Mouse (Mus musculus): ENCODE measurements around the gene Muc4. TPM values are rescaled to one million over a fixed set of nuclear protein-coding genes. Genes with fewer than 3 reads are reported as not detected.

The Muc4 gene
- polyA plus RNA-seq, 1 experiment from 2014 or later, result 0.28 TPM

DNA sequence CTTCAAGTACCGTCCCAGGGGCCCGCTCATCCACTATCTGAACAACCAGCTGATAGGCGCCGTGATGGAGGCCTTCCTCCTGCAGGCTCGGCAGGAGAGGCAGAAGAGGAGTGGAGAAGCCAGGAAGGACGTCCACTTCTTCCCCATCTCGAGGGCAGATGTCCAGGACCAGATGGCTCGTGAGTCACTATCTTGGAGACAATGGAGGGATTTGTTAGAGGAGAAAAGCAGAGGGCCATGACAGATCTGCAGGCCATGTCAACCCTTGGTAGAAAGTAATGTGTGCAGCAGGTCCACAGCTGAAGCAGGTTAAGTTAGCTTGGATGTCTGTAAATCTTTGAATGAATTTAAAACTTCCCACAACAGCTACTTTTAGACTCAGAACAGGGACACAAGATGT is 43.3 kb downstream of the Muc4 start:
- no peak overlapping the region for H3K4me3 ChIP-seq
- no peak overlapping the region for H3K9ac ChIP-seq
- H3K9me3 ChIP-seq, result no peaks in the 10 kb centered on the region
- ATAC-seq (ENCODE audit: insufficient number of reproducible peaks, insufficient read depth, low FRiP score, low TSS enrichment), result no peak
- H3K4me2 ChIP-seq (replicated peaks), result no peak overlapping the region
- H3K36me3 ChIP-seq, result no peaks in the 10 kb centered on the region
- WGBS, result 60% methylated on average over 8 of the region's 8 CpGs
- H3K27ac ChIP-seq, result no peak overlapping the region
- 0 out of 2 replicates have a peak, but pooled peaks cover 4% of the 10 kb centered on the region for H3K27me3 ChIP-seq
- no peaks in the 10 kb centered on the region for H3K4me1 ChIP-seq

DNA sequence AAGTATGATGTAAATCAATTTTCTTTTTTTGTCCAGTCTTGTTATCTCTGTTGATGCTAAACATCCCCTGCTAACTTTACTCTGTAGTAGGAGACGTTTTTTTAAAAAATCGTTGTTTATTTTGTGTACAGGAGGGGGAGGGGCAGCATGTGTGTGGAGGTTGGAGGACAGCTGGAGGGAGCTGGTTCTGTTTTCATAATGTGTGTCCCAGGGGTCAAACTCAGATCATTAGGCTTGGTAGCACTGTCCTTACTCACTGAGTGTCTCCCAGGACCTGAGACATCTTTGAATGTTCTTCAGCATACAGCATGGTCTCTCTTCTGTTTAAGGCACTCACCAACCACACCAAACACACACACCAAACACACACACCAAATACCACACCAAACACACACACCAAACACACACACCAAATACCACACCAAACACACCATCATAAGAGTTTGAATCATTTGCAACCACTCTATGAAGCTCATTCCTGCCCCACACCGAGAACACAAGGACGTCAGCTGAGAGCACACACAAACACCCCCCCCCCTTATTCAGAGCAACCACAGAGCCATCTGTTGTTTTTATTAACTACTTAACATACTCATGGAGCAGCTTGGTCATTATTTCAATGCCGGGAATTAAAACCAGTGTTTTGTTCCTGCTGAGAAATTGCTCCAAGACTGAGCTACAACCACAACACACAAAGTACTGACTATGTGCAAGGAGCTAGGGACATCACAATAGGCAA is 47.8 kb downstream of the Muc4 start:
- H3K27me3 ChIP-seq, result no peaks in the 10 kb centered on the region
- no peak for ATAC-seq (ENCODE audit: insufficient number of reproducible peaks, insufficient read depth, low FRiP score, low TSS enrichment)
- H3K4me2 ChIP-seq (replicated peaks), result no peak overlapping the region
- no peak overlapping the region for H3K4me3 ChIP-seq
- H3K9me3 ChIP-seq, result peaks cover 2% of the 10 kb centered on the region; the same call in 1 of the 2 replicates
- no peaks in the 10 kb centered on the region for H3K4me1 ChIP-seq
- no peaks in the 10 kb centered on the region for H3K36me3 ChIP-seq
- 55% methylated on average over 5 of the region's 5 CpGs for WGBS
- H3K27ac ChIP-seq, result no peak overlapping the region
- H3K9ac ChIP-seq, result no peak overlapping the region

DNA sequence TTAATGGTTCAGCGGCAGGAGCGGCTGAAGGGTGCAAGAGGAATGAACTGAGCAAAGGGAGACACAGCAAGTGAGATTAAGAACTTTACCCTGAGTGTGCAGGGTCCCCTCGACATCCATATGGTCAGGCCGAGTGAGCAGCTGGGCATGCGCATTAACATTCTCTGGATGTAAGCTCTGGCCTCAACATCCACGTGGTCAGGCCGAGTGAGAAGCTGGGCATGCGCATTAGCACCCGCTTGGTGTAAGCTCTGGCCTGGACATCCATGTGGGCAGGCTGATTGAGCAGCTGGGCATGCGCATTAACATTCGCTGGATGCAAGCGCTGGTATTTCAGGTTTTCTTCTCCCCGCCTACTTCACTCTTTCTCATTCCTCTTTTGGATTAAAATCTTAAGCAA is 49.2 kb downstream of the Muc4 start:
- Histone ChIP-seq H3K27me3 (no peaks in the 10 kb centered on the region), H3K4me2 (replicated peaks) (no peak overlapping the region), H3K9me3 (peaks cover 6% of the 10 kb centered on the region; the same call in 1 of the 2 replicates), H3K27ac (no peak overlapping the region), H3K4me3 (no peak overlapping the region), H3K4me1 (no peaks in the 10 kb centered on the region), H3K9ac (no peak overlapping the region), H3K36me3 (no peaks in the 10 kb centered on the region)
- no peak for ATAC-seq (ENCODE audit: insufficient number of reproducible peaks, insufficient read depth, low FRiP score, low TSS enrichment)
- WGBS, result 80% methylated on average over 13 of the region's 13 CpGs

DNA sequence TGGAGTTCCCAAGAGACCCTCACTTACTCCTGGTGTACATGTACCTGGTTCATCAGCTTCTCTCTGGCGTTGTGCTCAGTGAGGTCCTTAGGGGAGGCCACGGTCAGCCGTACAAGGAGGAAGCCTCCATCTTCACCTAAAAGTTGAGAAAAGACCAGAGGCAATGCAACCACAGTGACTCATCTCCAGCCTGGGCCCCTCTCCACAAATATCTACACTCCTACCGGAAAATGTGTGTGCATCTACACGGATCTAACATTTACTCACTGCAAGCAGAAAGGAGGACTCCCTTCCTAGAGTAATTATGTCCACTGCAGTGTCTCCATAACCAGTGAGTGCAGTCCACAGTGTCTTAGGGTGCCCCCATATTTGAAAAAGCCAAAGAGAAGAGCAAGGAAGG is 54.4 kb downstream of the Muc4 start:
- no peak overlapping the region for H3K9ac ChIP-seq

DNA sequence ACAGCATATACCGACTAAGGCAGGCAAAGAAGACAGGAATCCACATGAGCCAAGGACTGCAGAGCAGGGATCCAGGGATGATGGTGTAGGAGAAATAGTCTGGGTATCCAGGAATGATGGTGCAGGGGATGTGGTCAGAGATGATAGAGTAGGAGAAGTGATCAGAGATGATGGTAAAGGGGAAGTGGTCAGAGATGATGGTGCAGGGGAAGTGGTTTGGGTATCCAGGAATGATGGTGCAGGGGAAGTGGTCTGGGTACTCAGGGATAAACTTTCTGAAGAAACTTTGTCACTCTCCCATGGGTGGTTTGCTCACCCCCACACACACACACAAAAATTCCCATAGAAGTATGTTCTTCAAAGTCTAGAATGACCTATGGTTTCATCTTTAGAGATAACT is 59.5 kb downstream of the Muc4 start:
- no peak overlapping the region for H3K4me2 ChIP-seq (replicated peaks)
- ATAC-seq (ENCODE audit: insufficient number of reproducible peaks, insufficient read depth, low FRiP score, low TSS enrichment), result no peak

More for the DNA sequence above, 54.4 kb downstream of the Muc4 start:
- peaks cover 6% of the 10 kb centered on the region; the same call in 1 of the 2 replicates for H3K9me3 ChIP-seq
- ATAC-seq (ENCODE audit: insufficient number of reproducible peaks, insufficient read depth, low FRiP score, low TSS enrichment), result no peak
- H3K4me3 ChIP-seq, result no peak overlapping the region
- no peak overlapping the region for H3K27ac ChIP-seq
- 93% methylated on average over 5 of the region's 5 CpGs for WGBS
- no peak overlapping the region for H3K4me2 ChIP-seq (replicated peaks)
- H3K4me1 ChIP-seq, result no peaks in the 10 kb centered on the region
- H3K27me3 ChIP-seq, result no peaks in the 10 kb centered on the region
- H3K36me3 ChIP-seq, result no peaks in the 10 kb centered on the region

DNA sequence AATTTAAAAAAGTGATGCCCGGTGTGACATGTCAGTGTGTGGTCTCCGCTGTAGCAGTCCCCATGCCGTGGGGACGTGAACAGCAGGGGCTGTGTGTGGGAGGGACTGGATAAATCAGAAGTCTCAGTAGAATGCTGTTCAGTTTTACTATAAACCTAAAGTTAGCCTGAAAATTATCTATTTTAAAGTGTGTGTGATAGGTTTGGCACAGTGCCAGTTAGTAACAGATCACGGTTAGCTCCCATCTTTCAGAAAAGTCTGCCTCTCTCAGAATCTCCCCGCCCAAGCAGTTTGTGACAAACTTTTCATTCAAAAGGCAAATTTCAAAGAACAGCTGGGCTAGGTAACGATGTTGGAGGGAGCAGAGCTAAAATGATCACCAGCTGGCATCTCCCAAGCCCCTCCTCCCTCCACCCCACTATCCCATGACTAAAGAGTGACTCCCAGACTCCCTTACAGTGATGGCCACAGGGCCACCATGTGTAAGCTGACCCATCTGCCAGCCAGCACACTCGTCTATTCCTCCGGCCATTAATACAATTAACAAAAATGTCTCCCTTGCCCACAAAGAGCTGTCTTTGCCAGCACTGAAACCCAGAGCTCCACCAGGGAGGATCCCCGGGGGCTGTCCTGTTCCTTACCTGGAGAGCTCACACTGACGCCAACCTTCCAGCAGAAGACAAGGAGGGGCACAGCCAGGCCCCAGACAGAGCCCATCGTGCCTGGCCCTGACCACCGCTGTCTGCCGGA is 61.2 kb downstream of the Muc4 start:
- WGBS, result 66% methylated on average over 14 of the region's 14 CpGs
- Histone ChIP-seq H3K27me3 (no peaks in the 10 kb centered on the region), H3K27ac (no peak overlapping the region), H3K36me3 (no peaks in the 10 kb centered on the region), H3K9ac (no peak overlapping the region), H3K4me3 (no peak overlapping the region), H3K4me1 (0 out of 2 replicates have a peak, but pooled peaks cover 6% of the 10 kb centered on the region), H3K4me2 (replicated peaks) (no peak overlapping the region), H3K9me3 (no peaks in the 10 kb centered on the region)
- ATAC-seq (ENCODE audit: insufficient number of reproducible peaks, insufficient read depth, low FRiP score, low TSS enrichment), result no peak

More for the DNA sequence above, 59.5 kb downstream of the Muc4 start:
- Histone ChIP-seq H3K4me3 (no peak overlapping the region), H3K27ac (no peak overlapping the region), H3K4me1 (0 out of 2 replicates have a peak, but pooled peaks cover 6% of the 10 kb centered on the region), H3K9me3 (no peaks in the 10 kb centered on the region), H3K27me3 (no peaks in the 10 kb centered on the region), H3K36me3 (no peaks in the 10 kb centered on the region), H3K9ac (no peak overlapping the region)
- 75% methylated on average over 1 of the region's 1 CpGs for WGBS

DNA sequence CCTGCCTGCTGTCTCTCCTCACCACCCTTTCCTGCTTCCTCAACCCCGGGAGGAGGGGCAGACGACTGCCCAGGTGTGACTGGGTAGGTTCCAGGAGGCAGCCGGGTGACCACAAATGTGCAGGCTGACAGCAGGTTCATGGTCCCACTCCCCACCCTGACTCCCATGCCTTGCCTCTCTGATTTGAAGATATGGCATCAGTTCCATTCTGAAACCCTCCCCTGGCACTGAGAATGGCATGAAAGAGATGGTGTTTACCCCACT is 61.7 kb downstream of the Muc4 start, which contains the start of gene Muc20:
TSS of gene Muc20 (minus strand) at position 10 of the 264 bp plus-strand sequence.
- no peak for ATAC-seq (ENCODE audit: insufficient number of reproducible peaks, insufficient read depth, low FRiP score, low TSS enrichment)
- no peak within 1 kb of the TSS for H3K27ac ChIP-seq
- no peaks in the 10 kb centered on the region for H3K36me3 ChIP-seq
- no peaks in the 10 kb centered on the region for H3K9me3 ChIP-seq
- no peak within 1 kb of the TSS for H3K4me2 ChIP-seq (replicated peaks)
- H3K4me3 ChIP-seq, result no peak within 1 kb of the TSS
- no peak within 1 kb of the TSS for H3K9ac ChIP-seq
- 0 out of 2 replicates have a peak, but pooled peaks cover 6% of the 10 kb centered on the region for H3K4me1 ChIP-seq
- WGBS, result 86% methylated on average over 3 of the region's 3 CpGs
- no peaks in the 10 kb centered on the region for H3K27me3 ChIP-seq

DNA sequence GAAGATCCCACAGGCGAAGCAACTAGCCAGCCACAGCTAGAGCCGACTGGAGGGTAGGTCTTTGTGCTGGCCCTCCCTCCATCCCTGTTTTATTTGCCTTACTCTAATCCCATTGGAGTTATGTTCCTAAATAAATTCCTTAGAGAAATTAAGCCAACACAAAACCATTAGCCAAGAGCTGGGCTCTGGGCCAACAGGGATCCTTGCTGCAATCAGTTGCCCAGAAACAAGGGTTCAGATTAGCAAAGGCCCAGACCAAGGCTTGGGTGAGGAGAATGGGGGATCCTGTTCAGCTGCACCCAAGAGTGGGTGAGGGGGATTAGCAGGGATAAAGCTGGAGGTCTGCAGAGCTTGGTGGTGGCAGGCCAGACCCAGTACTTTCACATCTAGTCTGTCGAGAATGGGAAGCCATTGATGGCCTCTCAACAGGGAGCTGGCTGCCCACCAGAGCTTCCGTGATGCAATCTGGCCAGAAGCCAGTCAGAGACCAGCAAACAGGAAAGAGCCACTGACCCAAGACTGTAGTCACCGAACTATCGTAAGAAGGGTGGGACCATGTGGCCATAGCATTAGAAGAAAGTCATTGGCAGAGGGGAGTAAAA is 67.7 kb downstream of the Muc4 start:
- peaks cover 8% of the 10 kb centered on the region; the same call in 1 of the 2 replicates for H3K4me1 ChIP-seq
- no peaks in the 10 kb centered on the region for H3K9me3 ChIP-seq
- H3K4me2 ChIP-seq (replicated peaks), result no peak overlapping the region
- H3K9ac ChIP-seq, result no peak overlapping the region
- no peak overlapping the region for H3K27ac ChIP-seq
- H3K4me3 ChIP-seq, result no peak overlapping the region
- H3K36me3 ChIP-seq, result no peaks in the 10 kb centered on the region
- WGBS, result 58% methylated on average over 6 of the region's 6 CpGs
- ATAC-seq (ENCODE audit: insufficient number of reproducible peaks, insufficient read depth, low FRiP score, low TSS enrichment), result 0 out of 2 replicates have a peak, but pooled peaks have one; percentile 48
- H3K27me3 ChIP-seq, result no peaks in the 10 kb centered on the region

DNA sequence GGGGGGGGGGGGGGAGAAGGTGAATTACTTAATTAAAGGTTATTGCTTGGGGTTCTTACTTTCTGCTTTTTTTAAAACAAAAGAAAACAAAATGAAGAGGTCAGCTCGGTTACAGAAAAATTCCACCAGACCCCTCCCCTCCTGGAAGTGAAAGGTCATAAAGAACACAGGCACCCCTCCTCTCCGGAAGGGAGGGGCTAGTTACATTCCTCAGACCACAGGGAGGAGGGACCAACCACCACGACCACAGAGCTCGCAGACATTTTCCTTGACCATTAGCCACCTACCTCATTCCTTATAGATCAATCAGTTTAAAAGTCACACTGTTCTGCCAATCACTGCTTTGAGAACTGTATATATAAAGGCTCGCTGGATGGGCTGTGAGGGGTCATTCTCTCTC is 68.2 kb downstream of the Muc4 start:
- ATAC-seq (ENCODE audit: insufficient number of reproducible peaks, insufficient read depth, low FRiP score, low TSS enrichment), result no peak
- 42% methylated on average over 5 of the region's 5 CpGs for WGBS

DNA sequence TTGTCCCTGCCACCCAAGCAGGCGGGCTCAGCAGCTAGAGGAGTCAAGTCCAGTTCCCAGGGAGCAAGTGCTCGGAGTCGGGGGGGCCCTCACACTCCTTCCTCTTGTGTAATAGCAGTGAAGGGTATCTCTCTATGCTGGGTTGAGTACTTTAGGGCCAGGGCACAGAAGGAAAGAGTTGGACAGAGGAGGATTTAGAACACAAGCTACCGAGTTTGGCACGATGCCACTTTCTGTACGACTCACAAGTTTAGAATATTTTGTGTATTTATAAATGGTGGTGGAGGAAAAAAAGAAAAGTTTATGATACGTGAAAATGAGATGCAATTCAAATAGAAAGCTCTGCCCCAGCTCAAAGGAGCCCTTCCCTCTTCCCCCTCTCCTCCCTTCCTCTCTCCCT is 69.5 kb downstream of the Muc4 start:
- no peaks in the 10 kb centered on the region for H3K9me3 ChIP-seq
- no peak overlapping the region for H3K9ac ChIP-seq
- H3K27ac ChIP-seq, result no peak overlapping the region
- H3K4me2 ChIP-seq (replicated peaks), result no peak overlapping the region
- H3K36me3 ChIP-seq, result no peaks in the 10 kb centered on the region
- no peaks in the 10 kb centered on the region for H3K27me3 ChIP-seq
- no peak overlapping the region for H3K4me3 ChIP-seq
- WGBS, result 82% methylated on average over 7 of the region's 7 CpGs
- ATAC-seq (ENCODE audit: insufficient number of reproducible peaks, insufficient read depth, low FRiP score, low TSS enrichment), result no peak
- peaks cover 8% of the 10 kb centered on the region; the same call in 1 of the 2 replicates for H3K4me1 ChIP-seq

More for the DNA sequence above, 68.2 kb downstream of the Muc4 start:
- Histone ChIP-seq H3K4me2 (replicated peaks) (no peak overlapping the region), H3K9me3 (no peaks in the 10 kb centered on the region), H3K27me3 (no peaks in the 10 kb centered on the region), H3K4me3 (no peak overlapping the region), H3K9ac (no peak overlapping the region), H3K27ac (no peak overlapping the region), H3K4me1 (peaks cover 8% of the 10 kb centered on the region; the same call in 1 of the 2 replicates), H3K36me3 (no peaks in the 10 kb centered on the region)

DNA sequence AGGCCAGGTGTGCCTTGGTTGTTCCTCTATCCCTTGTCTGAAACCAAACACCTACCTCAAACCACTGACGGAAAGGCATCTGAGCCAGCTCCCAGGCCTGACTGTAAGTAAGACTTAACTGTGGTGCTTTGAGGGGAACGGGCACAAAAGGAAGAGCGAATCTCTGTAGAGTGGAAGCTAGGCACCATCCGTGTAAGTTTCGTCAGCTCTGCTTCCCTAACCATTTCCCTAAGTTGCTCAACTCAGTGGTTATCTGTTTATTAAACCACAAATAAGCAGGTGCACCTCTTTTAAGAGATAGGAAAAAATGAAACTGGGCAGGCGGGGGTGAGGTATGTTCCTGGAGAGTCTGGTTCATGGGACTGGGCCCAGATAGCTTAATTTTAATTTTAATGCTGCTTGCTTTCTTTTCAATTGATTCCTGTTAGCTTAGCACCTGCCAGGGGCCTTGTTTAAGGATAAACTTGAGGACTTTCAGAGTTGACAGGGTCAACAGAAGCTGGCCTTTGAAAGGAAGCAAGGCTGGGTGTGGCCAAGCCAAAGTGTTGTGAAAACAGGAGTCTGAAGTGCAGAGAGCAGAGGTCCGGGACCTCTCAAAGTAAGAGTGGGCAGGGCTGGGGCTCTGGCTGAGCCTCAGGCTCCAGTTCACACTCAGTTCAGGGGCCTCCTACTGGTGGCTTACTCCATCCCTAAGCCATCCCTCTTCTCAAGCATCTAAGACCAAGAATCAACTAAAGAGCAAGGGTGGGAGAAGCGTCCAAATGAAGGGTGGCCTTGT is 71.9 kb downstream of the Muc4 start:
- Histone ChIP-seq H3K4me1 (peaks cover 8% of the 10 kb centered on the region; the same call in 1 of the 2 replicates), H3K9me3 (no peaks in the 10 kb centered on the region), H3K27me3 (no peaks in the 10 kb centered on the region; the same call in 1 of the 2 replicates), H3K4me3 (no peak overlapping the region), H3K9ac (no peak overlapping the region), H3K27ac (no peak overlapping the region), H3K36me3 (no peaks in the 10 kb centered on the region), H3K4me2 (replicated peaks) (no peak overlapping the region)
- WGBS, result 46% methylated on average over 8 of the region's 8 CpGs
- ATAC-seq (ENCODE audit: insufficient number of reproducible peaks, insufficient read depth, low FRiP score, low TSS enrichment), result no peak
